Mouse (Mus musculus): ENCODE measurements at regions not wholly inside any gene's neighbourhood (a gene's known extent, or its start where the extent isn't known, plus 50 kb on each side); places are given as distances from the start of the nearest gene placed in this dataset.

DNA sequence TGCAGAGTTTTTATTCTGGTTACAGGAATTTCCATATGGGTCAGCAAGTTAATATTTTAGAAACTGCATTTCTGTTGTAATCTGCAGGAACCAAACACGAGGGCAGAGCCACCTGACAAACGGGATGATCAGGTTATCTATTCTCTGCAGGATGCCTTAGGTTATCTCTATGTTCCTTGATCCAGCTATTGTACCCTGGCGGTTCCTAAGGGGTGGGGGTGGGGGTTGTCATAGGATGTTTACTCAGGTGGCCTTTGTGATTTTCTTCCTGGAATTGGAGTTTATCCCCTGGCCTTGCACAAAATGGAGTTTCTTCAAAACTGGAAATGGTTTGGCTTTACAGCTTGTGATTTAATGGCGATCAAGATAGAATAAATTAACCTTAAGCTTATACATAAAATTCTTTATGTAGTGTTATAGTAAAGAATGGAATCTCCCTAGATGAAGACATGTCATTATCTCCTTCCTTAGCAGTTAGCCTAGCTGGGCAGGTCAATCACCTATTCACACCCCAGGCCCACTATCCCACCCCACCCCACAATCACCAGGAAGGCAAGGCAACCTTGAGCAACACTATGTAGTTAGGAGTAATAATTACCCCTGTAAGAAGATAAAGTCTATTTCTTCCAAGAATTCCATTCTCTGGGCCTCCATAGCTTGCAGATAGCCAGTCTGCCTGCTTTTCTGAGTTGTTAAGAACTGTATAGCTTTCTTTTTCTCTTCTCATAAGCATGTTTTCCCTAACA, 192.3 kb upstream of the B430218F22Rik start:
- Histone ChIP-seq H3K9me3 (replicated peaks; ENCODE audit: control insufficient read depth, insufficient read depth, low read length, poor library complexity, severe bottlenecking) (no peaks in the 10 kb centered on the region), H3K4me1 (ENCODE audit: control insufficient read depth, insufficient read depth, low read length) (no peaks in the 10 kb centered on the region), H3K9ac (ENCODE audit: low read depth, poor library complexity, severe bottlenecking) (no peak overlapping the region), H3K4me3 (ENCODE audit: low read depth, low read length) (no peak overlapping the region), H3K27me3 (ENCODE audit: control insufficient read depth, insufficient read depth, low read length, poor library complexity, severe bottlenecking) (no peaks in the 10 kb centered on the region), H3K36me3 (ENCODE audit: control insufficient read depth, insufficient read depth, low read length, poor library complexity, severe bottlenecking) (no peaks in the 10 kb centered on the region), H3K27ac (ENCODE audit: insufficient read depth, low read length) (no peak overlapping the region)
- TF ChIP-seq POLR2A (IDR thresholded peaks at IDR 0.05; ENCODE audit: insufficient read depth, low read length), result no peak
- no peak for TF ChIP-seq CTCF (IDR thresholded peaks at IDR 0.05; ENCODE audit: low read depth, low read length)
- no peak for TF ChIP-seq EP300 (IDR thresholded peaks at IDR 0.05; ENCODE audit: insufficient read depth, low read depth, low read length)

- H3K36me3 ChIP-seq (ENCODE audit: control insufficient read depth, insufficient read depth, low read length, poor library complexity, severe bottlenecking), result no peaks in the 10 kb centered on the region
- H3K27ac ChIP-seq (ENCODE audit: insufficient read depth, low read length), result no peak overlapping the region
- no peaks in the 10 kb centered on the region for H3K9me3 ChIP-seq (replicated peaks; ENCODE audit: control insufficient read depth, insufficient read depth, low read length, poor library complexity, severe bottlenecking)
- TF ChIP-seq EP300 (IDR thresholded peaks at IDR 0.05; ENCODE audit: insufficient read depth, low read depth, low read length) (no peak), POLR2A (IDR thresholded peaks at IDR 0.05; ENCODE audit: insufficient read depth, low read length) (no peak), CTCF (IDR thresholded peaks at IDR 0.05; ENCODE audit: low read depth, low read length) (no peak)
- H3K4me3 ChIP-seq (ENCODE audit: low read depth, low read length), result no peak overlapping the region
- no peaks in the 10 kb centered on the region for H3K4me1 ChIP-seq (ENCODE audit: control insufficient read depth, insufficient read depth, low read length)
- no peak overlapping the region for H3K9ac ChIP-seq (ENCODE audit: low read depth, poor library complexity, severe bottlenecking)
- no peaks in the 10 kb centered on the region for H3K27me3 ChIP-seq (ENCODE audit: control insufficient read depth, insufficient read depth, low read length, poor library complexity, severe bottlenecking)
Measured at GRCm38 (mm10) chr13:118208146-118208545, 178.3 kb upstream of the B430218F22Rik start.

GRCm38 (mm10) chr13:118227354-118227753, 159.1 kb upstream of the B430218F22Rik start:
- Histone ChIP-seq H3K4me3 (ENCODE audit: low read depth, low read length) (no peak overlapping the region), H3K9ac (ENCODE audit: low read depth, poor library complexity, severe bottlenecking) (no peak overlapping the region), H3K36me3 (ENCODE audit: control insufficient read depth, insufficient read depth, low read length, poor library complexity, severe bottlenecking) (no peaks in the 10 kb centered on the region), H3K27ac (ENCODE audit: insufficient read depth, low read length) (no peak overlapping the region), H3K9me3 (replicated peaks; ENCODE audit: control insufficient read depth, insufficient read depth, low read length, poor library complexity, severe bottlenecking) (no peaks in the 10 kb centered on the region), H3K27me3 (ENCODE audit: control insufficient read depth, insufficient read depth, low read length, poor library complexity, severe bottlenecking) (no peaks in the 10 kb centered on the region), H3K4me1 (ENCODE audit: control insufficient read depth, insufficient read depth, low read length) (no peaks in the 10 kb centered on the region)
- TF ChIP-seq CTCF (IDR thresholded peaks at IDR 0.05; ENCODE audit: low read depth, low read length), result peak; percentile 2
- no peak for TF ChIP-seq POLR2A (IDR thresholded peaks at IDR 0.05; ENCODE audit: insufficient read depth, low read length)
- TF ChIP-seq EP300 (IDR thresholded peaks at IDR 0.05; ENCODE audit: insufficient read depth, low read depth, low read length), result no peak

DNA sequence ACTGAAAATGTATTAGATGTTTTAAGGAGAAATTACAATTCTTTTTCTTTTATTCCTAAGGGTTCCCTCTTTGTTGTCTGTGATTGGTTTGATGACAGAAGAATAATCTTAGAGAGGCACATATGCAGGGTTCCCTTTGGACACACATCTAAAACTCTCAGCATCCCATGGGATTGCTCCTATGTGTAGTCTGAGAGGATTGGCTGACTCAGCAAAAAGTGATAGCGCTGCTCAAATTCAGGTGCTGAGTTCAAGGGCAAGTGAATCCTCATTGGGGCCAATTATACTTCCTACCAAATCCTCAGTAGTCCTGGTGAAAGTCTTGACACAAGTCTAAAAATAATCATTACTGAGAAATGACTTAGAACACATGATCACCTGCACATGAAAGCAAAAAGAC, 148.5 kb upstream of the B430218F22Rik start:
- H3K9me3 ChIP-seq (replicated peaks; ENCODE audit: control insufficient read depth, insufficient read depth, low read length, poor library complexity, severe bottlenecking), result no peaks in the 10 kb centered on the region
- H3K4me3 ChIP-seq (ENCODE audit: low read depth, low read length), result no peak overlapping the region
- no peak overlapping the region for H3K27ac ChIP-seq (ENCODE audit: insufficient read depth, low read length)
- TF ChIP-seq CTCF (IDR thresholded peaks at IDR 0.05; ENCODE audit: low read depth, low read length) (no peak), POLR2A (IDR thresholded peaks at IDR 0.05; ENCODE audit: insufficient read depth, low read length) (no peak), EP300 (IDR thresholded peaks at IDR 0.05; ENCODE audit: insufficient read depth, low read depth, low read length) (no peak)
- no peak overlapping the region for H3K9ac ChIP-seq (ENCODE audit: low read depth, poor library complexity, severe bottlenecking)
- no peaks in the 10 kb centered on the region for H3K27me3 ChIP-seq (ENCODE audit: control insufficient read depth, insufficient read depth, low read length, poor library complexity, severe bottlenecking)
- no peaks in the 10 kb centered on the region for H3K36me3 ChIP-seq (ENCODE audit: control insufficient read depth, insufficient read depth, low read length, poor library complexity, severe bottlenecking)
- no peaks in the 10 kb centered on the region for H3K4me1 ChIP-seq (ENCODE audit: control insufficient read depth, insufficient read depth, low read length)

GRCm38 (mm10) chr13:118244680-118245079, 141.8 kb upstream of the B430218F22Rik start:
- no peak for TF ChIP-seq EP300 (IDR thresholded peaks at IDR 0.05; ENCODE audit: insufficient read depth, low read depth, low read length)
- TF ChIP-seq CTCF (IDR thresholded peaks at IDR 0.05; ENCODE audit: low read depth, low read length), result no peak
- no peak for TF ChIP-seq POLR2A (IDR thresholded peaks at IDR 0.05; ENCODE audit: insufficient read depth, low read length)
- H3K27me3 ChIP-seq (ENCODE audit: control insufficient read depth, insufficient read depth, low read length, poor library complexity, severe bottlenecking), result no peaks in the 10 kb centered on the region
- no peak overlapping the region for H3K9ac ChIP-seq (ENCODE audit: low read depth, poor library complexity, severe bottlenecking)
- no peaks in the 10 kb centered on the region for H3K4me1 ChIP-seq (ENCODE audit: control insufficient read depth, insufficient read depth, low read length)
- no peak overlapping the region for H3K4me3 ChIP-seq (ENCODE audit: low read depth, low read length)
- H3K36me3 ChIP-seq (ENCODE audit: control insufficient read depth, insufficient read depth, low read length, poor library complexity, severe bottlenecking), result no peaks in the 10 kb centered on the region
- H3K9me3 ChIP-seq (replicated peaks; ENCODE audit: control insufficient read depth, insufficient read depth, low read length, poor library complexity, severe bottlenecking), result no peaks in the 10 kb centered on the region
- no peak overlapping the region for H3K27ac ChIP-seq (ENCODE audit: insufficient read depth, low read length)

- Histone ChIP-seq H3K27me3 (ENCODE audit: control insufficient read depth, insufficient read depth, low read length, poor library complexity, severe bottlenecking) (no peaks in the 10 kb centered on the region), H3K9me3 (replicated peaks; ENCODE audit: control insufficient read depth, insufficient read depth, low read length, poor library complexity, severe bottlenecking) (no peaks in the 10 kb centered on the region), H3K4me1 (ENCODE audit: control insufficient read depth, insufficient read depth, low read length) (no peaks in the 10 kb centered on the region), H3K9ac (ENCODE audit: low read depth, poor library complexity, severe bottlenecking) (no peak overlapping the region), H3K36me3 (ENCODE audit: control insufficient read depth, insufficient read depth, low read length, poor library complexity, severe bottlenecking) (no peaks in the 10 kb centered on the region), H3K27ac (ENCODE audit: insufficient read depth, low read length) (no peak overlapping the region), H3K4me3 (ENCODE audit: low read depth, low read length) (no peak overlapping the region)
- TF ChIP-seq CTCF (IDR thresholded peaks at IDR 0.05; ENCODE audit: low read depth, low read length) (no peak), EP300 (IDR thresholded peaks at IDR 0.05; ENCODE audit: insufficient read depth, low read depth, low read length) (no peak), POLR2A (IDR thresholded peaks at IDR 0.05; ENCODE audit: insufficient read depth, low read length) (no peak)
Measured at GRCm38 (mm10) chr13:118245546-118245945, 140.9 kb upstream of the B430218F22Rik start.
